Mouse (Mus musculus) CH12.LX (cell line): ENCODE data around the gene Mfsd4a. TPM values are rescaled to one million over a fixed set of nuclear protein-coding genes. Genes with fewer than 3 reads are reported as not detected.

ENCODE experiments used
- DNase-seq: peaks from one replicate; pipeline ENCODE4 v3.0.0-alpha.2; 2013; ENCODE audit errors: extremely low read depth
- H3K27ac ChIP-seq: 2 replicates; pipeline ENCODE4 v1.5.1; 2012; ENCODE audit warnings: low read depth, mild to moderate bottlenecking, control low read depth, moderate library complexity; ENCODE audit not compliant: insufficient read depth
- H3K27me3 ChIP-seq: replicated peaks from 2 replicates; pipeline ENCODE3; 2012; ENCODE audit warnings: inconsistent platforms
- H3K36me3 ChIP-seq, 2 experiments: replicated peaks in 1 of 2; 2 replicates each; pipeline versions ENCODE3 to v1.6.1; 2012; ENCODE audit warnings: inconsistent platforms in 1 of 2, low read length in 1 of 2, mild to moderate bottlenecking in 1 of 2, mixed read lengths in 1 of 2, moderate library complexity in 1 of 2; ENCODE audit not compliant: control insufficient read depth in 1 of 2, insufficient read depth in 1 of 2
- H3K4me1 ChIP-seq, 2 experiments: 2 replicates each; pipeline ENCODE4 v1.6.1; 2012; ENCODE audit warnings: inconsistent platforms in 1 of 2, moderate library complexity in 1 of 2; ENCODE audit not compliant: insufficient read depth in 2 of 2, control insufficient read depth in 1 of 2
- H3K4me2 ChIP-seq: 2 replicates; pipeline ENCODE4 v1.6.1; 2012; ENCODE audit warnings: low read depth, mild to moderate bottlenecking, control low read depth; ENCODE audit not compliant: poor library complexity, insufficient read depth, severe bottlenecking
- H3K4me3 ChIP-seq, 3 experiments: fragments of 150-350 bp in 1 of 3; sonication (generic) in 1 of 3; replicated peaks in 1 of 3; 2 replicates each; pipeline versions ENCODE3 to v1.5.1; 2011 to 2012; ENCODE audit warnings: low read depth in 2 of 3, low read length in 2 of 3, mild to moderate bottlenecking in 2 of 3, moderate library complexity in 2 of 3, control low read depth in 1 of 3, improper control_type of control experiment in 1 of 3, inconsistent platforms in 1 of 3, mixed read lengths in 1 of 3; ENCODE audit not compliant: poor library complexity in 1 of 3
- H3K79me2 ChIP-seq: replicated peaks from 2 replicates; pipeline ENCODE4 v1.6.1; 2012; ENCODE audit warnings: mild to moderate bottlenecking, moderate library complexity; ENCODE audit not compliant: control insufficient read depth, poor library complexity, insufficient read depth, severe bottlenecking; ENCODE audit errors: extremely low read depth
- H3K9ac ChIP-seq: 2 replicates; pipeline ENCODE4 v1.6.1; 2012; ENCODE audit warnings: low read depth, mild to moderate bottlenecking, control low read depth, moderate library complexity; ENCODE audit not compliant: insufficient read depth
- H3K9me3 ChIP-seq: replicated peaks from 2 replicates; pipeline ENCODE3; 2012; ENCODE audit warnings: low read length, inconsistent platforms, mixed read lengths
- BHLHE40 ChIP-seq: IDR thresholded peaks from 2 replicates; pipeline ENCODE4 v1.6.1; 2011; ENCODE audit warnings: mild to moderate bottlenecking, low read depth, low read length, improper control_type of control experiment
- CHD1 ChIP-seq: IDR thresholded peaks from 2 replicates; pipeline ENCODE4 v1.6.1; 2012; ENCODE audit warnings: low read depth, low read length, improper control_type of control experiment, inconsistent platforms
- CHD2 ChIP-seq: IDR thresholded peaks from 2 replicates; pipeline ENCODE4 v1.6.1; 2011; ENCODE audit warnings: low read length, improper control_type of control experiment
- CTCF ChIP-seq, 2 experiments: IDR thresholded peaks in 1 of 2; conservative IDR thresholded peaks in 1 of 2; 2 replicates each; pipeline ENCODE4 v1.5.1; 2011 to 2012; ENCODE audit warnings: low read depth in 2 of 2, low read length in 2 of 2, improper control_type of control experiment in 1 of 2, inconsistent platforms in 1 of 2, mild to moderate bottlenecking in 1 of 2, moderate library complexity in 1 of 2
- E2F4 ChIP-seq: IDR thresholded peaks from 2 replicates; pipeline ENCODE4 v1.6.1; 2011; ENCODE audit warnings: low read depth, low read length, improper control_type of control experiment; ENCODE audit not compliant: insufficient replicate concordance
- ELF1 ChIP-seq: IDR thresholded peaks from 2 replicates; pipeline ENCODE4 v1.6.1; 2014; ENCODE audit warnings: low read depth, mild to moderate bottlenecking, inconsistent platforms, low read length, improper control_type of control experiment
- ETS1 ChIP-seq: conservative IDR thresholded peaks from 2 replicates; pipeline ENCODE4 v1.6.1; 2012; ENCODE audit warnings: low read depth, mild to moderate bottlenecking, inconsistent platforms, low read length, improper control_type of control experiment, moderate library complexity
- HCFC1 ChIP-seq: IDR thresholded peaks from 2 replicates; pipeline ENCODE4 v1.6.1; 2012; ENCODE audit warnings: low read depth, mild to moderate bottlenecking, inconsistent platforms, low read length, improper control_type of control experiment
- IRF4 ChIP-seq: IDR thresholded peaks from 2 replicates; pipeline ENCODE4 v1.6.1; 2014; ENCODE audit warnings: low read depth, mild to moderate bottlenecking, inconsistent platforms, low read length, improper control_type of control experiment
- JUN ChIP-seq: IDR thresholded peaks from 2 replicates; pipeline ENCODE4 v1.6.1; 2011; ENCODE audit warnings: low read depth, mild to moderate bottlenecking, low read length, improper control_type of control experiment, moderate library complexity; ENCODE audit not compliant: insufficient read depth
- MAX ChIP-seq: IDR thresholded peaks from 2 replicates; pipeline ENCODE4 v1.6.1; 2011; ENCODE audit warnings: low read length, improper control_type of control experiment
- MAZ ChIP-seq: IDR thresholded peaks from 2 replicates; pipeline ENCODE4 v1.6.1; 2012; ENCODE audit warnings: low read depth, mild to moderate bottlenecking, inconsistent platforms, low read length, improper control_type of control experiment, moderate library complexity
- MYC ChIP-seq: IDR thresholded peaks from 2 replicates; pipeline ENCODE4 v1.6.1; 2011; ENCODE audit warnings: low read depth, mild to moderate bottlenecking, improper control_type of control experiment, low read length
- NRF1 ChIP-seq: IDR thresholded peaks from 2 replicates; pipeline ENCODE4 v1.6.1; 2014; ENCODE audit warnings: low read depth, mild to moderate bottlenecking, inconsistent platforms, low read length, improper control_type of control experiment, moderate library complexity
- PAX5 ChIP-seq: IDR thresholded peaks from 2 replicates; pipeline ENCODE4 v1.6.1; 2012; ENCODE audit warnings: low read length, inconsistent platforms, mixed read lengths
- SMC3 ChIP-seq: IDR thresholded peaks from 2 replicates; pipeline ENCODE4 v1.6.1; 2011; ENCODE audit warnings: low read depth, low read length, improper control_type of control experiment
- TBP ChIP-seq: conservative IDR thresholded peaks from 2 replicates; pipeline ENCODE4 v1.6.1; 2011; ENCODE audit warnings: low read depth, low read length, improper control_type of control experiment
- TCF12 ChIP-seq: IDR thresholded peaks from 2 replicates; pipeline ENCODE4 v1.6.1; 2014; ENCODE audit warnings: low read depth, mild to moderate bottlenecking, inconsistent platforms, low read length, improper control_type of control experiment
- UBTF ChIP-seq: IDR thresholded peaks from 2 replicates; pipeline ENCODE4 v1.6.1; 2012; ENCODE audit warnings: low read depth, mild to moderate bottlenecking, inconsistent platforms, low read length, improper control_type of control experiment, moderate library complexity
- ZC3H11A ChIP-seq: IDR thresholded peaks from 2 replicates; pipeline ENCODE4 v1.6.1; 2012; ENCODE audit warnings: low read depth, mild to moderate bottlenecking, inconsistent platforms, low read length, improper control_type of control experiment
- ZKSCAN1 ChIP-seq: IDR thresholded peaks from 2 replicates; pipeline ENCODE4 v1.6.1; 2012; ENCODE audit warnings: low read depth, inconsistent platforms, low read length, improper control_type of control experiment, borderline replicate concordance
- ZMIZ1 ChIP-seq: IDR thresholded peaks from 2 replicates; pipeline ENCODE4 v1.6.1; 2012; ENCODE audit warnings: low read depth, mild to moderate bottlenecking, inconsistent platforms, low read length, improper control_type of control experiment
- ZNF384 ChIP-seq: IDR thresholded peaks from 2 replicates; pipeline ENCODE4 v1.6.1; 2012; ENCODE audit warnings: low read depth, low read length, improper control_type of control experiment, inconsistent platforms
- dilution Hi-C: fragments of 300-500 bp; cut with MboI; formaldehyde crosslinking; loops from 2 replicates; pipeline ENCODE4 v1.14.3; 2020; ENCODE audit warnings: low sequenced_read_pairs; ENCODE audit not compliant: extremely low pct_unique_long_range_greater_than_20kb, extremely low pct_ligation_motif_present
- in situ Hi-C: fragments of 300-500 bp; cut with MboI; formaldehyde crosslinking; loops from 3 replicates; pipeline ENCODE4 v1.14.3; 2019; ENCODE audit warnings: low sequenced_read_pairs, low pct_ligation_motif_present, low pct_unique_long_range_greater_than_20kb, mixed read lengths
- polyA plus RNA-seq: library from polyadenylated mRNA; unstranded; fragments of >175 nt; gene quantifications from 2 replicates; pipeline ENCODE4 v1.2.1, GENCODE M21; 2012; ENCODE audit warnings: low read depth; ENCODE audit not compliant: insufficient read length
- total RNA-seq, 2 experiments: library from RNA; depleted of rRNA; stranded (reverse); fragments of 300-350 nt in 1 of 2; fragments of >200 nt in 1 of 2; gene quantifications; 2 replicates each; pipeline ENCODE4 v1.2.3; 2012 to 2014

The Mfsd4a gene
- total and polyA plus RNA-seq, 3 experiments: 1.4 to 11.8 (median 5.2) TPM

DNA sequence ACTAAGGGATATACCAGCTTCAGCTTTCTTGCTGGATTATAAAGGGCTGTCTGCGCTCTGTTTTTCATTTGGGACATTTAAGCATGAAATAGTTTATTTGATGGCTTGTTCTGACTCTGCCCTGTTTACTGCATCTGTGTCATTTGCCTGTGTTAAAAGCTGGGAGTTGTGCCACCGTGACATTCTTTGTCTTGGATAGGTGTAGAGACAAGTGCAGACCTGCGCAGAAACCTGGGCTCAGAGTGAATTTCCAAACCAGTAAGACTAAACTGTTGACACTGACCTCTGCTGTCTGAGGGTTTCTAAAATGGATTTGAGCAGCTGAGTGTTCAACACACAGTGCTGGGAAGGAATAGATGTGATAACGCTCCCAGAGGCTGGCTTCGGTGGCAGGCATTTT is 39.9 kb downstream of the Mfsd4a start:
- Histone ChIP-seq H3K4me3 (no peak overlapping the region), H3K79me2 (peaks cover 29% of the 10 kb centered on the region), H3K27me3 (no peaks in the 10 kb centered on the region), H3K9ac (no peak overlapping the region), H3K9me3 (no peaks in the 10 kb centered on the region), H3K27ac (peak overlapping the region; percentile 71), H3K4me1 (peaks cover 32 to 91% of the 10 kb centered on the region in 2 experiments), H3K36me3 (peaks cover 58 to 86% of the 10 kb centered on the region in 2 experiments), H3K4me2 (peak overlapping the region; percentile 75)
- in situ Hi-C loops (no loop called here), dilution Hi-C loops (no loop called here)
- TF ChIP-seq ZNF384 (no peak), NRF1 (no peak), MAZ (no peak), IRF4 (no peak), UBTF (no peak), CHD2 (no peak), MAX (no peak), PAX5 (no peak), ELF1 (no peak)
- DNase-seq: no peak

DNA sequence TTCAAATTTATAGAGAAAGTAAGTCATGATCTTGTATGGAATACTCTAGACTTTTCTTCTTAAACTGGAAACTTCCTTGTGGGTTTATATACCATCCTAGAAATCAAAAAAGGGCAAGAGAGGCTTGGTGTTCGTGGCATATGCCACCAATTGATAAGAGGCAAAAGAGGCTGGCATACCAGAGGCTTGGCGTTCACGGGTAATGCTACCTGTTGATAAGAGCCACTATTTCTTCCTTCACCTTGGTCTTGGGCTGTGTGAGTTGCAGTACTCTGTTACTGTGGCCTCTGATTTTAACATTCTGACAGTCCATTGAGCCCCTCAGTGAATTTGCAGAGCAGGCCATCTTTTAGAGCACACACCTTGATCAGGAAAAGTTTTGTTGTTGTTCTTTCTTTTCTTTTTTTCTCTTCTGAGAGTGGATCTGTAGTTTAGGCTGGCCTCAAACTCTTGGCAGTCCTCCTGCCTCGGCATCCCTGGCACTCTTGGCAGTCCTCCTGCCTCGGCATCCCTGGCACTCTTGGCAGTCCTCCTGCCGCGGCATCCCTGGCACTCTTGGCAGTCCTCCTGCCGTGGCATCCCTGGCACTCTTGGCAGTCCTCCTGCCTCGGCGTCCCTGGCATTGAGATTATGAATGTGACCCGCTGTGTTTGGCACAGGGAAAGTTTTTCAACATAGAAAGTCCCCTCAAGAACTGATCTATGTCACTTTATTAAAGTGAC is 40.8 kb downstream of the Mfsd4a start:
- Histone ChIP-seq H3K27ac (0 out of 2 replicates have a peak overlapping the region, but pooled peaks have one; percentile 30), H3K79me2 (peaks cover 29% of the 10 kb centered on the region), H3K9me3 (no peaks in the 10 kb centered on the region), H3K4me1 (peaks cover 27 to 83% of the 10 kb centered on the region in 2 experiments), H3K9ac (no peak overlapping the region), H3K4me2 (no peak overlapping the region), H3K27me3 (no peaks in the 10 kb centered on the region), H3K4me3 (no peak overlapping the region), H3K36me3 (peaks cover 60 to 89% of the 10 kb centered on the region in 2 experiments)
- TF ChIP-seq CHD2: no peak
- no peak for TF ChIP-seq ZNF384
- TF ChIP-seq PAX5: no peak
- TF ChIP-seq UBTF: no peak
- no peak for TF ChIP-seq SMC3
- TF ChIP-seq BHLHE40: no peak
- TF ChIP-seq MYC: no peak
- TF ChIP-seq JUN: no peak
- no peak for TF ChIP-seq ETS1
- TF ChIP-seq TCF12: no peak
- no peak for TF ChIP-seq E2F4
- no peak for TF ChIP-seq ELF1
- no peak for TF ChIP-seq CHD1
- TF ChIP-seq ZMIZ1: no peak
- no peak for TF ChIP-seq ZKSCAN1
- no peak for TF ChIP-seq HCFC1
- no peak for TF ChIP-seq ZC3H11A
- TF ChIP-seq TBP: no peak
- TF ChIP-seq CTCF (conservative IDR thresholded peaks at IDR 0.05 in 1 of 2, IDR thresholded peaks at IDR 0.05 in 1 of 2; ENCODE audit: low read depth in 2 of 2, low read length in 2 of 2): no peak
- in situ Hi-C loops: no loop called here
- no peak for DNase-seq
- dilution Hi-C loops: no loop called here
